In genomic region chr6:50456706-50457105, GRCm38 (mm10) we compare ENCODE assay signal across 7 mouse cellular contexts. TPM values are rescaled to one million over a fixed set of nuclear protein-coding genes. Genes with fewer than 3 reads are reported as not detected.
DNase-seq lines count a peak whose midpoint lies in the region; ATAC-seq lines count a peak whose summit lies in the region.

No protein-coding gene starts in this region.

- peak overlapping the region; percentile 84 for H3K4me2 ChIP-seq in embryonic facial prominence, embryonic 15.5 days (replicated peaks)
- H3K4me2 ChIP-seq in limb, embryonic 15.5 days = peak overlapping the region; percentile 94; the same call in 1 of the 2 replicates

- no peaks in the 10 kb centered on the region for H3K9me3 ChIP-seq in embryonic facial prominence, embryonic 15.5 days (replicated peaks)
- H3K9me3 ChIP-seq in limb, embryonic 15.5 days = no peaks in the 10 kb centered on the region

- no peak for ATAC-seq in embryonic facial prominence, embryonic 15.5 days (ENCODE audit: insufficient number of reproducible peaks, low FRiP score, low TSS enrichment, low read depth)
- no peak for ATAC-seq in limb, embryonic 15.5 days (ENCODE audit: insufficient number of reproducible peaks, low FRiP score, low TSS enrichment, low read depth)
- no peak for ATAC-seq in megakaryocyte-erythroid progenitor cell, adult 5-6 weeks (replicated peaks; ENCODE audit: low FRiP score, low TSS enrichment, poor library complexity, severe bottlenecking)
- no peak for ATAC-seq in CD4-positive, CD25-positive, alpha-beta regulatory T cell, adult 4 months

- H3K27ac ChIP-seq in embryonic facial prominence, embryonic 15.5 days (replicated peaks) = no peak overlapping the region
- H3K27ac ChIP-seq in limb, embryonic 15.5 days = peak overlapping the region; percentile 57; the same call in 1 of the 2 replicates

- whole genome bisulfite sequencing in embryonic facial prominence, embryonic 15.5 days = 59% methylated on average over 14 of the region's 14 CpGs
- 49% methylated on average over 14 of the region's 14 CpGs for WGBS in limb, embryonic 15.5 days

- no peak overlapping the region for H3K9ac ChIP-seq in embryonic facial prominence, embryonic 15.5 days
- H3K9ac ChIP-seq in limb, embryonic 15.5 days = no peak overlapping the region

- no peaks in the 10 kb centered on the region for H3K36me3 ChIP-seq in embryonic facial prominence, embryonic 15.5 days
- no peaks in the 10 kb centered on the region for H3K36me3 ChIP-seq in limb, embryonic 15.5 days

- H3K4me3 ChIP-seq in embryonic facial prominence, embryonic 15.5 days (replicated peaks) = peak overlapping the region; percentile 74; the same call in 1 of the 2 replicates
- H3K4me3 ChIP-seq in limb, embryonic 15.5 days = peak overlapping the region; percentile 69; the same call in 1 of the 2 replicates

- DNase-seq in right cerebral cortex, postnatal 10 days (ENCODE audit: low spot score in 2 of 2) = peak; percentile 39 to 44
- no peak for DNase-seq in right cerebral cortex, postnatal 4 days
- DNase-seq in frontal cortex, adult 2 months (ENCODE audit: extremely low spot score in 1 of 2, low spot score in 1 of 2) = no peak

- no peaks in the 10 kb centered on the region for H3K27me3 ChIP-seq in embryonic facial prominence, embryonic 15.5 days
- no peaks in the 10 kb centered on the region for H3K27me3 ChIP-seq in limb, embryonic 15.5 days

- H3K4me1 ChIP-seq in embryonic facial prominence, embryonic 15.5 days = peaks cover 26% of the 10 kb centered on the region
- peaks cover 31% of the 10 kb centered on the region for H3K4me1 ChIP-seq in limb, embryonic 15.5 days

RNA-seq across cellular contexts. Expression of gene Osbpl3, which starts 0.7 kb away (rescaled TPM):
- polyA plus RNA-seq in embryonic facial prominence, embryonic 15.5 days (2015; fragmentation: Nextera tagmentation; extraction: Ambion mirVana) = 12.2 and 14.5 TPM in 2 replicates
- polyA plus RNA-seq in limb, embryonic 15.5 days (2015; fragmentation: Nextera tagmentation; extraction: Ambion mirVana) = 12.8 and 13.9 TPM in 2 replicates
- total RNA-seq in megakaryocyte-erythroid progenitor cell, adult 5-6 weeks (2014; fragmentation: Nextera tagmentation) = 10.9 and 11.1 TPM in 2 replicates
- 11.5 and 16.4 TPM in 2 replicates for total RNA-seq in megakaryocyte-erythroid progenitor cell, adult 5-6 weeks (2017)
- polyA plus RNA-seq in CD4-positive, CD25-positive, alpha-beta regulatory T cell, adult 4 months (2017; shearing (Covaris generic)) = 10 to 100 TPM; 37.2 to 48.1 TPM
- polyA plus RNA-seq in frontal cortex, adult 2 months (2012; rRNA removed) = 23.6 and 25.9 TPM in 2 replicates

Comparison
In these comparisons a context has a peak if more than half of its experiments do, and no peak if none do; other contexts are left out.
1. DNase-seq: peak in right cerebral cortex, postnatal 10 days (2 of 2); none in right cerebral cortex, postnatal 4 days (single experiment) and frontal cortex, adult 2 months (0 of 2).